Mouse (Mus musculus) spleen, adult 2 months (tissue): ENCODE data around the gene Dennd5a.

Experiments used
- CTCF ChIP-seq: fragments of 200-500 bp; IDR thresholded peaks from 2 replicates; pipeline ENCODE4 v1.5.1; 2011; ENCODE audit warnings: mild to moderate bottlenecking, inconsistent platforms; ENCODE audit not compliant: insufficient read depth, insufficient read length, insufficient replicate concordance; ENCODE audit errors: extremely low read depth
- POLR2A ChIP-seq: fragments of 200-500 bp; IDR thresholded peaks from 2 replicates; pipeline ENCODE4 v1.6.1; 2011; ENCODE audit warnings: low read depth, low read length, inconsistent platforms

- TF ChIP-seq CTCF (no peak), POLR2A (no peak)
Observed at GRCm38 (mm10) chr7:109900921-109901320, 59.3 kb downstream of the Dennd5a start.
